Mouse (Mus musculus): ENCODE measurements around the gene Gm13695.
"Not testable (repeated sequence)": the region's sequence is repeated elsewhere in the genome, so short reads cannot be mapped to it uniquely, and the experiment has no call there.

Gm13695 gene

GRCm38 (mm10) chr2:83967013-83967412, at the start of gene Gm13695:
Gm13695 (plus strand) TSS chr2:83967313.
- DNase-seq (ENCODE audit: low spot score), result not testable (repeated sequence)

- DNase-seq (ENCODE audit: low spot score), result no peak
These were observed 37.5 kb upstream of the Gm13695 start for GRCm38 (mm10) chr2:83929478-83930088.

- DNase-seq (ENCODE audit: low spot score), result no peak
These were observed 26.2 kb upstream of the Gm13695 start, which contains the start of gene Zswim2 for GRCm38 (mm10) chr2:83940931-83941361. Zswim2 (minus strand) TSS chr2:83941228.

DNA sequence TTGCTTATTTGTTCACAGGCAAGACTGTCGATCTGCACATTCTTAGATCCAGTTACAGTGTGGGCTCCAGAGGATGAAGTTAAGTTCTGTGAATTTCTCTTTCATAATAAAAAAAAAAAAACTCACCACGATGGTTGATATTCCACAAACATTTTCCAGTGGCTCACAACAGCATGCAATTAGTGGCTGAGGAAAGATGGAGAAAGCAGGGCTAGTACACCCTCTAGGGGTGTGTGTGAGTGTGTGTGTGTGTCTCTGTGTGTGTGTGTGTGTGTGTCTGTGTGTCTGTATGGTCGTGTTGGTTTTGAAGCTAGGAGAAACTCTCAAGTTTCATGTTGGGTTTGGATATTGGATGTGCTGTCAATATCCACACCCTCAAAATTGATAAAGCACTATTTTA, 25.7 kb upstream of the Gm13695 start:
- no peak for DNase-seq (ENCODE audit: low spot score)

DNA sequence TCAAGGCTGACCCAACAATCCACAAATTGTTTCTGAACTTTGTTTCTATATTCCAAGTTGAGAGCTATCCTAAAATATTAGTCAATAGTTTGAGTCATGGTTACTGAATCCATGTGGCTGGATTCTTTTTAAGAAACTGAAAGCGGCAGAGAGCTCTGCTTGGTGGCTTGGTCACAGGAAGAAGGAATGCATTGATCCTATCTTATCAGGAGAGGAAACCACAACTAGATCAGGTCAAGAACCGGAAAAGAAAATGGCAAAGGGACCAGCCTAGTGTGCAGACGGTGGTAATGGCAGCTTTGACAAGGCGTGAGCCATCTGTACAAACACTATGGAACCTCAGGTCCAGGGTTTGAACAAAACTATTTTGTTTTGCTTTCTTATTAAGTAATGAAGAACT, 25.3 kb upstream of the Gm13695 start:
- DNase-seq (ENCODE audit: low spot score), result no peak

GRCm38 (mm10) chr2:83955393-83955792, 11.7 kb upstream of the Gm13695 start, which contains the start of gene Gm13698:
Gm13698 (plus strand) TSS chr2:83955693.
- DNase-seq (ENCODE audit: low spot score), result not testable (repeated sequence)

- DNase-seq (ENCODE audit: low spot score), result not testable (repeated sequence)
These were observed 5.9 kb upstream of the Gm13695 start, which contains the start of gene Gm13693 for GRCm38 (mm10) chr2:83961203-83961602. Gm13693 (plus strand) TSS chr2:83961503.

DNA sequence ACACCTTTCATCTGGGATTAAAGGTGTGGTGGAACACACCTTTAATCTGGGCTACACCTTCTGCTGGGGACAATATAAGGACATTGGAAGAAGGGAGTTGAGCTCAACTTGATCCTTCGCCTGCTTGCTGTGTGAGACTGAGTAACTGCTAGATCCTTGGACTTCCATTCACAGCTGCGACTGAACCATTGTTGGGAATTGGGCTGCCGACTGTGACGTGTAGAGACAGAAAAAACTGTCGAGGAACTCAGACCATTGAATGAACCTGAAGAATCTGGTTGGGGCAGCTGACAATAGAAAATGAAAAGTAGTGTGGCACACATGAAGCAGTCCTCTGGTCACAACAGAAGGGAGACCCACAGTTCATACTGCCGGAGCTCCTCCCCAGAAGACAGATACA, 5.7 kb downstream of the Gm13695 start, which contains the start of gene Gm13696:
Gene Gm13696, plus strand, starts transcription at position 301 of the 400 bp plus-strand sequence.
- DNase-seq (ENCODE audit: low spot score), result not testable (repeated sequence)

DNA sequence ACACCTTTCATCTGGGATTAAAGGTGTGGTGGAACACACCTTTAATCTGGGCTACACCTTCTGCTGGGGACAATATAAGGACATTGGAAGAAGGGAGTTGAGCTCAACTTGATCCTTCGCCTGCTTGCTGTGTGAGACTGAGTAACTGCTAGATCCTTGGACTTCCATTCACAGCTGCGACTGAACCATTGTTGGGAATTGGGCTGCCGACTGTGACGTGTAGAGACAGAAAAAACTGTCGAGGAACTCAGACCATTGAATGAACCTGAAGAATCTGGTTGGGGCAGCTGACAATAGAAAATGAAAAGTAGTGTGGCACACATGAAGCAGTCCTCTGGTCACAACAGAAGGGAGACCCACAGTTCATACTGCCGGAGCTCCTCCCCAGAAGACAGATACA, 11.5 kb downstream of the Gm13695 start, which contains the start of gene Gm13694:
Gene Gm13694, plus strand, starts transcription at position 301 of the 400 bp plus-strand sequence.
- DNase-seq (ENCODE audit: low spot score), result not testable (repeated sequence)

GRCm38 (mm10) chr2:83984443-83984842, 17.3 kb downstream of the Gm13695 start, which contains the start of gene Gm13697:
Gm13697 (plus strand) TSS chr2:83984743.
- DNase-seq (ENCODE audit: low spot score), result not testable (repeated sequence)

DNA sequence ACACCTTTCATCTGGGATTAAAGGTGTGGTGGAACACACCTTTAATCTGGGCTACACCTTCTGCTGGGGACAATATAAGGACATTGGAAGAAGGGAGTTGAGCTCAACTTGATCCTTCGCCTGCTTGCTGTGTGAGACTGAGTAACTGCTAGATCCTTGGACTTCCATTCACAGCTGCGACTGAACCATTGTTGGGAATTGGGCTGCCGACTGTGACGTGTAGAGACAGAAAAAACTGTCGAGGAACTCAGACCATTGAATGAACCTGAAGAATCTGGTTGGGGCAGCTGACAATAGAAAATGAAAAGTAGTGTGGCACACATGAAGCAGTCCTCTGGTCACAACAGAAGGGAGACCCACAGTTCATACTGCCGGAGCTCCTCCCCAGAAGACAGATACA, 23.1 kb downstream of the Gm13695 start, which contains the start of gene Gm13691:
Gene Gm13691, plus strand, starts transcription at position 301 of the 400 bp plus-strand sequence.
- not testable (repeated sequence) for DNase-seq (ENCODE audit: low spot score)

DNA sequence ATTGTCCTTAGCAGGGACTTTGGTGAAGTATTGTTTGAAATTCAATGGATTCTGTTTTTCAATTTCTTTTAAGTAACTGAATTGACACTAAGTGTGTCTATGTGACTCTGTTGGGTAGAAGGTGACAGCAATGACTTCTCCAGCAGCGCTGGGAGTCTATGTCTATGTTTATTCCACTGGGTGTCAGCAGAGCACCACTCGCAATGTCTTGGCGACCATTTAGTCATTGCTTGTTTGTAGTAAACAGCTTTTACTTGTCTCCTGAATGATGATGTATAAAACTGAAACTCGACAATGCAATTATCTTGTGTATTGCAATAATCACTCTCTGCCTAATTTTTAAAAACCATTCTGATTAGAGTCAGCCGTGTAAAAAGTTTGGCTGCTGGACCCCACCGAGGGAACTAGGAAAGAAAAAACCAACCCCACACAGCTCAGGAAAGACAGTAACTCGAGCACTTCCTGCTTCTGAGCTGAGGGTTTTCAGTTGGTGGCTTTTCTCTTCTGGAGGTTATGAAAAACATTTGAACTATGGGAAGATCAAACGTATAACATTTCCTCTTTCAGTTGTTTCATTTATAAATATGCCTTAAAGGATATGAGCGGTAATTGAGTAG, 26.6 kb downstream of the Gm13695 start:
- DNase-seq (ENCODE audit: low spot score), result not testable (repeated sequence)

DNA sequence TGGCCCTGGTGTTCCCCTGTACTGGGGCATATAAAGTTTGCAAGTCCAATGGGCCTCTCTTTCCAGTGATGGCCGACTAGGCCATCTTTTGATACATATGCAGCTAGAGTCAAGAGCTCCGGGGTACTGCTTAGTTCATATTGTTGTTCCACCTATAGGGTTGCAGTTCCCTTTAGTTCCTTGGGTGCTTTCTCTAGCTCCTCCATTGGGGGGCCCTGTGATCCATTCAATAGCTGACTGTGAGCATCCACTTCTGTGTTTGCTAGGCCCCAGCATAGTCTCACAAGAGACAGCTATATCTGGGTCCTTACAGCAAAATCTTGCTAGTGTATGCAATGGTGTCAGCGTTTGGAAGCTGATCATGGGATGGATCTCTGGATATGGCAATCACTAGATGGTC, 27.4 kb downstream of the Gm13695 start:
- DNase-seq (ENCODE audit: low spot score), result not testable (repeated sequence)

GRCm38 (mm10) chr2:84008913-84009312, 41.8 kb downstream of the Gm13695 start:
- no peak for DNase-seq (ENCODE audit: low spot score)

GRCm38 (mm10) chr2:84009818-84010217, 42.7 kb downstream of the Gm13695 start:
- no peak for DNase-seq (ENCODE audit: low spot score)

DNA sequence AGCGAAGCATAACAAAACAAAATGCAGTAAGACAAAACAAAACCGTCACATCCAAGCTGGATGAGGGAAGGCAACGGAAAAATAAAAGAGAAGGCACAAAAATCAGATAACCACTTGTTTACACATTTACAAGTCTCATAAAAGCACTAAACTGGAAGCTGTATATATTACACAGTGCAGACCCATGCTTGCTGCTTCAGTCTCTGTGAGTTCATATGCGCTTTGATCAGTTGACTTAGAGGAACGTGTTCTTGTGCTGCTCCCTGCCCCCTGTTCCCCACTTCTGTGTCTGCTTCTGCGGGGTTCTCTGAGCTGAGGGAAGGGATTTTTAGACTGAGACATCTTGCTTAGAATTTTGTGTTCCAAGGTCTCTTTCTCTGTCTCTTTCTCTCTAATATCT, 47.5 kb downstream of the Gm13695 start:
- no peak for DNase-seq (ENCODE audit: low spot score)

GRCm38 (mm10) chr2:84016291-84016690, 49.2 kb downstream of the Gm13695 start:
- DNase-seq (ENCODE audit: low spot score), result not testable (repeated sequence)

DNA sequence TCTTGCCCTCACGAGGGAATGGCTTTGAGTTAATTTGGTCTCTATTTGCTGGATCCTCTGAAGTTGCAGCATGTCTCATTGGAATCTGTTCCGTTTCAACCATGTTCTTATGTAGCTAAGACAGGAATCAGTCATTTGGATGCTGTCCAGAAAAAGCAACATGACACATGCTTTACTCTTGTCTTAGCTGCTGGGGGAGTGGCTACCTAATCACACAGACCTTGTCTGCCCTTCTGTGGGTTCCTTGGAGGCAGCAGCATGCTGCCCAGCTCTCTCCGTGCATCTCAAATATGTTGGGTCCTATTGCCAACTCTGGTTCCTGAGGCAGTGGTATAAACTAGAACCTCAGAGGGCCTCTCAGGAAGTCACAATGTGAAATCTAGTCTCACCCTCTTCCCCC, 51.2 kb downstream of the Gm13695 start:
- no peak for DNase-seq (ENCODE audit: low spot score)

All from c-Kit-positive CD71-positive TER-119-positive erythroid progenitor cells, embryonic 14.5 days (primary cell).